Mouse (Mus musculus) bone marrow macrophage, adult 2 months (primary cell): ENCODE data around the gene Yrdc. TPM values are rescaled to one million over a fixed set of nuclear protein-coding genes. Genes with fewer than 3 reads are reported as not detected.

Source experiments
- H3K27ac ChIP-seq: 2 replicates; pipeline ENCODE4 v1.5.1; 2012; ENCODE audit warnings: low read depth, low read length; ENCODE audit not compliant: insufficient read depth
- H3K4me1 ChIP-seq: 2 replicates; pipeline ENCODE4 v1.6.1; 2012; ENCODE audit warnings: low read length; ENCODE audit not compliant: control insufficient read depth, insufficient read depth
- H3K4me3 ChIP-seq: 2 replicates; pipeline ENCODE4 v1.5.1; 2012; ENCODE audit warnings: mild to moderate bottlenecking, low read length, moderate library complexity; ENCODE audit not compliant: insufficient read depth
- CTCF ChIP-seq: IDR thresholded peaks from 2 replicates; pipeline ENCODE4 v1.5.1; 2012; ENCODE audit warnings: low read depth, mild to moderate bottlenecking, low read length, moderate library complexity
- POLR2A ChIP-seq: IDR thresholded peaks from 2 replicates; pipeline ENCODE4 v1.6.1; 2012; ENCODE audit warnings: mild to moderate bottlenecking, low read depth, low read length, borderline replicate concordance
- polyA plus RNA-seq: library from polyadenylated mRNA; stranded (reverse); fragments of >200 nt; gene quantifications from 2 replicates; pipeline ENCODE4 v1.2.4, GENCODE M21; 2012; ENCODE audit not compliant: missing spikeins, insufficient read depth, insufficient read length

Gene Yrdc
- polyA plus RNA-seq, 1 experiment: 18.6 TPM

DNA sequence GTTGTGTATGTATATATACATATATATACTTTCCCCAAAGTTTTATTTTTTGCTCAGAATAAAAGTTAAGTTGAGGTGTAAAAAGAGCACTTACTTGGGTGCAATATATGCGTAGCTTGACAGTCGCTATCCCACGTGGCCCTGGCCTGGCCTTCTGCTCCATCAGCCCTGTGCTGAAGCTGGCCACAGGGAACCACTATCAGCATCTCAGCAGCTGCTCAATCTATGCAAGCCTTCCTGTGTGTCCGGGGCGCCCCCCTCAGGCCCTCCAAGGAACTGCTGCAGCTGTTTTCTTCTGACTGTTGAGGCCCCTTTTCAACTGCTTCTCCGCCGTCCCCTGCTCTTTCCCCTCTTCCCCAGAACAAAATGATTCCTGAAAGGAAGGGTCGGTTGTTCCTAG, 2.9 kb upstream of the Yrdc start:
- Histone ChIP-seq H3K27ac (no peak overlapping the region), H3K4me3 (no peak overlapping the region), H3K4me1 (peaks cover 12% of the 10 kb centered on the region)
- TF ChIP-seq POLR2A: no peak
- TF ChIP-seq CTCF: peak; percentile 84

DNA sequence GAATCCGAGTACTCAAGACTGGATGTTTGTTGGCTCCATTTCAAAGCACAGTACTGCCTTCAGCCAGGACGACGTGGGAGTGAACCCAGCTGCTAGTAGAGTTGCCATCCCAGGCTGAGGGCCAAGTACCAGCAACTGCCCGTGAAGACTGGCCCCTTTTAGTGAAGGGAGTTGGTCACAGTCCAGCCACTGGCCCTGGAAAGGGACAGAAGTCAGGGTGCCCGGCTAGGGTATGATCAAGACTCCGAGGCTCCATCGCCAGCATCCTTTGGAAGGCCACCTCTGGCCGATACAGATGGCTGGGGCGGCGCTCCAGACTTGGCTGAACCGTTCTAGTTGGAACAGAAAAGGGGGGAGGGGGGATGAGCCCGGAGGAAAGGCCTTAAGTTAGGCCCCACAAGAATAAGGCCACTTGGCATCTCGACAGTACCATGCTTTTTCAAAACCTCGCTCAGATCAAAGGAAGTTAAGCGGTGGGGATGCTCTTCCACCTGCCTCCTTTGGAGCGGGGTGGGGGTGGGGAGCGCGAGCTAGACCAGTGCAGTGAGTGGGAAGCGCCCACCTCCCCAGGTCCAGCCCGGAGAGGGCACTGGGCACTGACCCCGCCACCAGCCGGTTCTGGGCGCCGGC, 733 bp upstream of the Yrdc start:
- Histone ChIP-seq H3K27ac (no peak overlapping the region), H3K4me3 (peak overlapping the region; percentile 69), H3K4me1 (peaks cover 14% of the 10 kb centered on the region)
- no peak for TF ChIP-seq POLR2A
- TF ChIP-seq CTCF: no peak

DNA sequence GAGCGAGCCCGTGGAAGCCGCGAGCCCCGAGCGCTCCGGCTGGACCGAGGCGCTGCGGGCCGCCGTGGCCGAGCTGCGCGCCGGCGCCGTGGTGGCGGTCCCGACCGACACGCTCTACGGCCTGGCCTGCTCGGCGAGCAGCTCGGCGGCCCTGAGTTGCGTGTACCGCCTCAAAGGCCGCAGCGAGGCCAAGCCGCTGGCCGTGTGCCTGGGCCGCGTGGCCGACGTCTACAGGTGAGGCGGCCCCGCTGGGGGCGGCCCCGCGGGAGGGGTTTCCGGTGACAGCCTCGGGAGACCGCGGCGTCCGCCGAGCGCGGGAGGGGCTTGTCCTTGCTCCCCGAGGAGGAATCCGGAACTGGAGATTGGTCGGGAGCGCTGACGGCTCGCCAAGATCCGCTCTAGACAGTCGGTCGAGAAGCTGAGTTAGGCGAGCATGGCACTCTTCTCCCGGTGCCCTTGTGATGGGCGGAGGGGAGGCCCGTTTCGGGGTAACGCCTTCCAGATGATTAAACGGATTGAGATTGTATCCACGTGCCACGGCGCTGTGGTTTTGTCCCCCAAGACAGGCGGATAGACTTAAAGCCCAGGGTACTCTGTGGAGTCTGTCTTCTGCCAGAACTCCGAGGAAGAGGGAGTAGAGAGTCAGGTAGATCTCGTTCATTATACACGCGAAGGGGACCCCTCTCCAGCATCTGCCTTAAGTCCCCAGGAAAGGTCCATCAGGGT, 617 bp downstream of the Yrdc start, which contains the start of gene 1110065P20Rik:
Gene 1110065P20Rik, minus strand, starts transcription at position 264 of the 726 bp plus-strand sequence.
- H3K27ac ChIP-seq: peak within 1 kb of the TSS; percentile 79
- no peak for TF ChIP-seq CTCF
- no peak for TF ChIP-seq POLR2A
- peak within 1 kb of the TSS; percentile 69 for H3K4me3 ChIP-seq
- peaks cover 14% of the 10 kb centered on the region for H3K4me1 ChIP-seq

DNA sequence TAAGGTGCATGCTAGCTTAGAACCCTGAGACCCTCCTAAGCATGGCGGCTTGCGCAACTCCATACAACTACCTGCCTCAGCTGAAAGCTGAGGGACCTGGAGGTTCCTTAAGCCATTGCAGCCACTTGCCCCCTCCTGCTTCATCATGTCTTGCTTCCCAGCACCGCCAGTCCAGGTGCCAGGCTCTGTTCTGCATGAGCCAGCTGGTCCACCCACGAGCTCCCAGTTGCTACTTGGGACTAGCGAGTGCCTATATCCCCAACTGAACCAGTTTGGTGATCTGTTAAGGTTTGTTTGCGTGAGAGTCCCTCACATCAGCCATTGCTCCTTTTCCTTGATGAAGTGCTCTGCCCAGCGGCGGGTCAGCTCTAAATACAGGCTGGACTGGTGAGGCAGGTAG, 5.8 kb downstream of the Yrdc start:
- no peak overlapping the region for H3K27ac ChIP-seq
- TF ChIP-seq POLR2A (no peak), CTCF (no peak)
- peaks cover 9% of the 10 kb centered on the region for H3K4me1 ChIP-seq
- H3K4me3 ChIP-seq: no peak overlapping the region

DNA sequence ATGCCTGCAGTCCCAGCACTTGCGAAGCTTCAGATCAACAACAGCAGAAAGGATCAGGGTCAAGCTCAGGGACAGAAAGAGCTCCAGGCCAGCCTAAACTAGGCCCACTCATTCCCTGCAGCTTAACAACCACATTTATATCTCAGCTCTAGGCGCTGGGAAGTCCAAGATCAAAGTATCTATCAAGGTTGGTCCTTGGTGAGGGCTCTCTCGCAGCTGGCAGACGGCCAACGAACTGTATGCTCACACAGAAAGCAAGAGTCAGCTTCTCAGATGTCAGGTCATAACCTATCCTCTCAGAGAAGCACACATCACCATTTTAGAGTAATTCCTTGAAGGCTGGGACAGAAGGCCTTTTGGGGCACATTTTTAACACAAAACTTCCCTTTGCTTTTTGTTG, 7.9 kb downstream of the Yrdc start:
- no peaks in the 10 kb centered on the region for H3K4me1 ChIP-seq
- no peak overlapping the region for H3K27ac ChIP-seq
- no peak overlapping the region for H3K4me3 ChIP-seq
- TF ChIP-seq POLR2A: no peak
- no peak for TF ChIP-seq CTCF

DNA sequence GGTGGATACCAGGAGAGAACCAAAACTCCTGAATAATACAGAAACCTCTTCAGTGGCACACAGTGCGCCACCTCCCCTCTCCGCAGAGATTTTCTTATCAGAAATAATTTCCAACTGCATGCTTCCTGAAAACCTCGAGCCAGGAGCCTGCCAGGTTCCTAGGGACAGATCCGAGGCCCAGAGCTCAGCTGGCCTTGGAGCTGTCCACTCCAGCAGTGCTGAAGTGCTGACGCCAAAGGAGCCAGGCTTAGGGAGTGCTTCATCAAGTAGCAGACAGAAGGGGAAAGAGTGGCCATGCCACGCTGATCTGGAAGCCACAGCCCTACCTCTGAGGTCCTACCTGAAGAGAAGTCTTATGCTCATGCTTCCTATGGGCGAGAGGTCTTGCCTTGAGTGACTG, 10.0 kb downstream of the Yrdc start:
- TF ChIP-seq POLR2A: no peak
- no peak for TF ChIP-seq CTCF
- no peak overlapping the region for H3K4me3 ChIP-seq
- H3K4me1 ChIP-seq: no peaks in the 10 kb centered on the region
- H3K27ac ChIP-seq: no peak overlapping the region

DNA sequence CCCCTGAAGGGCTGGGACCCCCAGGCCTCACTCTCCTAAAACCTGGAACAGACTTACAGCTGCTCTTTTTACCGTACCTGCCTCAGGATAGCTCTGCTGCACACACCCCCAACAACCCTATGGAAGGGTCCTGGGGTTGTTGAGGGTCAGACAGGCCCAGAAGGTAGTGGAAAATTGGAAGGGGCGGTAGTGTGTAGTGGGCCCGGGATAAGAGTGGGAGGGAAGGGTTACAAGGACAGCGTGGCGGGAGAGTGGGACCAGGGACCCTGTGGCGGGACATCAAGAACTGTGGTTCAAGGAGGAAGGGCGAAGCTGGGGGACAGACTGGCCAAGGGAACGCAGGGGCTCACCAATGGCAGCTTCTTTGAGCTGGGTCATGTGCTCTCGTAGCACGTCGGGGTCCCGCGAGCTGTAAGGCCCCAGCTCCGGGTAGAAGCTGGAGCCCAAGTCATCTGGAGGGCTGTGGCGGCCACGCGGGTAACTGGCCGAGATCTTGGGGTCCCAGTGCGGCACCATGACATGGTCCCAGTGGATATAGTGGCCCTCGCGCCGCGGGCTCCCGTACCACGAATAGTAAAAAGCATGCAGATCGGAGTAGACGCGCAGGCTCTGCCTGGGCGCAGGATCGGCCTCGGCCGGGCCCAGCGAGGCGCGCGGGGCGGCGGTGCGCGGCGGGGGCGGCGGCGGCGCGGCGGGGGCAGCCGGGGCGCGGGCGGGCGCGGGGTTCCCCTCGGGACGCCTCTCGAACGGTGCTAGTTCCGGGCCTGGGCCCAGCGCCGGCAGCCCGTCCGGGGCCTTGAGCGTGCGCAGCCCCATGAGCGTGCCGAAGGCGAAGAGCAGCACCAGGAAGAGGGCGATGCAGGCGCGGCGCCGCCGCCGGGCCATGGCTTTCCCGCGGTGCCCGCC, 11.1 kb downstream of the Yrdc start, which contains the start of gene Maneal:
Gene Maneal, minus strand, starts transcription at position 889 of the 906 bp plus-strand sequence.
- no peaks in the 10 kb centered on the region for H3K4me1 ChIP-seq
- TF ChIP-seq POLR2A: no peak
- no peak for TF ChIP-seq CTCF
- no peak within 1 kb of the TSS for H3K27ac ChIP-seq
- H3K4me3 ChIP-seq: peak within 1 kb of the TSS; percentile 30

DNA sequence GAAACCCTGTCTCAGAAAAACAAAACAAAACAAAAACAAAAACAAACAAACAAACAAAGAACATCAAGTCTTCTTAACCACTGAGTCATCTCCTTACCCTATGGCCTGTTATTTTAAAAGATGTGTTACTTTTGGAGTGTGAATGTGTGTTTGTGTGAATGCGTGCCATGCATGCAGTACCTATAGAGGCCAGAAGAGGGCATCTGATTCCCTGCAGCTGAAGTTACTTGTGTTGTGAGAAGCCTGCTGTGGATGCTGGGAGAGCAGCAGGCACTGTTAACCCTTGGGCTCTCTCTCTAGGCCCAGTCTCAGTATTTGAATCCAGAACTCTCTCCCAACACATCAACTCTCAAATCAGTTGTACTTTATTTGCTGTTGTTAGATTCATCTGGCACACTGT, 22.2 kb downstream of the Yrdc start:
- TF ChIP-seq CTCF (no peak), POLR2A (no peak)
- Histone ChIP-seq H3K4me1 (no peaks in the 10 kb centered on the region), H3K27ac (no peak overlapping the region), H3K4me3 (no peak overlapping the region)

DNA sequence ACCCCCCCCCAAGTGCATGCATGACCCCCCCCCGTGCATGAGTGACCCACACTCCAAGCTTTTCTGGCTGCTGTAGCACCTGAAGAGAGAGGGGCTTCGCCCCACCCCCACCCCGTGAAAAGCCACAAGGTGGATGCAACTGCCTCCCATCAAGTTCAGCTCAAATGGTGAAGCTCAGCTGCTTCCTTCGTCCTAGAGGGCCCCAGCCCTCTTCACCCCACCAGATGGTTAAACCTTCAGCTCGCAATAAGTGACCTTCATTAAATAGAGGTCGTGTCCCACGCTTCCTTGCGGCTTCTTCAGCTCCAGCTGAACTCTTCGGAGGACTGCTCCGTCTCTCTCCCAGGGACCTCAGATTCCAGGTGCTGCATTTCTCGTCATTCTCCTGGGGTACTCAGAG, 30.1 kb downstream of the Yrdc start, which contains the start of gene Epha10:
Gene Epha10, plus strand, starts transcription at position 301 of the 400 bp plus-strand sequence.
- Histone ChIP-seq H3K27ac (no peak within 1 kb of the TSS), H3K4me1 (no peaks in the 10 kb centered on the region), H3K4me3 (no peak within 1 kb of the TSS)
- no peak for TF ChIP-seq POLR2A
- no peak for TF ChIP-seq CTCF
